Mouse (Mus musculus): ENCODE measurements around the gene Gm49388. TPM values are rescaled to one million over a fixed set of nuclear protein-coding genes. Genes with fewer than 3 reads are reported as not detected.
A peak's percentile ranks its signal among the peaks of the same experiment; 100 is the strongest.

Gm49388 gene
- polyA plus RNA-seq, 1 experiment: 1.4 TPM

- Histone ChIP-seq H3K36me3 (ENCODE audit: control insufficient read depth, insufficient read depth) (peaks cover 5% of the 10 kb centered on the region), H3K27me3 (ENCODE audit: control insufficient read depth, insufficient read depth, insufficient read length) (no peaks in the 10 kb centered on the region), H3K4me3 (peak overlapping the region; percentile 47), H3ac (ENCODE audit: control insufficient read depth, insufficient read length) (peak overlapping the region; percentile 21), H3K4me2 (ENCODE audit: low read depth) (peak overlapping the region; percentile 61), H3K79me2 (ENCODE audit: control insufficient read depth, insufficient read depth) (no peaks in the 10 kb centered on the region)
- TF ChIP-seq MAX (IDR thresholded peaks at IDR 0.05; ENCODE audit: low read depth) (no peak), SRF (IDR thresholded peaks at IDR 0.05; ENCODE audit: control insufficient read depth, insufficient read length, low read depth) (no peak), TCF12 (IDR thresholded peaks at IDR 0.05; ENCODE audit: insufficient read depth, poor library complexity, severe bottlenecking) (no peak), USF1 (IDR thresholded peaks at IDR 0.05; ENCODE audit: low read depth) (no peak), CEBPB (IDR thresholded peaks at IDR 0.05; ENCODE audit: insufficient read depth, poor library complexity, severe bottlenecking) (no peak), TCF3 (IDR thresholded peaks at IDR 0.05; ENCODE audit: insufficient read length, low read depth) (no peak), MYOG (IDR thresholded peaks at IDR 0.05; ENCODE audit: control insufficient read depth in 1 of 3, insufficient read depth in 1 of 3, insufficient read length in 2 of 3, low read depth in 2 of 3) (no peak), E2F4 (IDR thresholded peaks at IDR 0.05; ENCODE audit: insufficient read depth) (no peak), POLR2AphosphoS2 (IDR thresholded peaks at IDR 0.05; ENCODE audit: insufficient read length, low read depth) (no peak), REST (IDR thresholded peaks at IDR 0.05; ENCODE audit: insufficient read depth, insufficient read length) (no peak), MYOD1 (IDR thresholded peaks at IDR 0.05; ENCODE audit: control insufficient read depth in 1 of 3, insufficient read length in 2 of 3, low read depth in 2 of 3) (no peak), POLR2A (IDR thresholded peaks at IDR 0.05; ENCODE audit: insufficient read length, low read depth) (no peak)
These were observed 38.6 kb upstream of the Gm49388 start for GRCm38 (mm10) chr7:127746494-127747491.

- Histone ChIP-seq H3K27me3 (ENCODE audit: control insufficient read depth, insufficient read depth, insufficient read length) (no peaks in the 10 kb centered on the region), H3K79me2 (ENCODE audit: control insufficient read depth, insufficient read depth) (no peaks in the 10 kb centered on the region), H3K4me3 (peak overlapping the region; percentile 47), H3ac (ENCODE audit: control insufficient read depth, insufficient read length) (peak overlapping the region; percentile 21), H3K4me2 (ENCODE audit: low read depth) (peak overlapping the region; percentile 61), H3K36me3 (ENCODE audit: control insufficient read depth, insufficient read depth) (peaks cover 9% of the 10 kb centered on the region)
- TF ChIP-seq USF1 (IDR thresholded peaks at IDR 0.05; ENCODE audit: low read depth) (no peak), TCF12 (IDR thresholded peaks at IDR 0.05; ENCODE audit: insufficient read depth, poor library complexity, severe bottlenecking) (no peak), POLR2AphosphoS2 (IDR thresholded peaks at IDR 0.05; ENCODE audit: insufficient read length, low read depth) (no peak), TCF3 (IDR thresholded peaks at IDR 0.05; ENCODE audit: insufficient read length, low read depth) (no peak), MYOG (IDR thresholded peaks at IDR 0.05; ENCODE audit: control insufficient read depth in 1 of 3, insufficient read depth in 1 of 3, insufficient read length in 2 of 3, low read depth in 2 of 3) (no peak), CEBPB (IDR thresholded peaks at IDR 0.05; ENCODE audit: insufficient read depth, poor library complexity, severe bottlenecking) (no peak), MAX (IDR thresholded peaks at IDR 0.05; ENCODE audit: low read depth) (no peak), E2F4 (IDR thresholded peaks at IDR 0.05; ENCODE audit: insufficient read depth) (no peak), MYOD1 (IDR thresholded peaks at IDR 0.05; ENCODE audit: control insufficient read depth in 1 of 3, insufficient read length in 2 of 3, low read depth in 2 of 3) (no peak), POLR2A (IDR thresholded peaks at IDR 0.05; ENCODE audit: insufficient read length, low read depth) (no peak), REST (IDR thresholded peaks at IDR 0.05; ENCODE audit: insufficient read depth, insufficient read length) (no peak), SRF (IDR thresholded peaks at IDR 0.05; ENCODE audit: control insufficient read depth, insufficient read length, low read depth) (no peak)
These were observed 37.7 kb upstream of the Gm49388 start for GRCm38 (mm10) chr7:127747559-127748234.

- Histone ChIP-seq H3K4me3 (no peak overlapping the region), H3K4me2 (ENCODE audit: low read depth) (no peak overlapping the region), H3K27me3 (ENCODE audit: control insufficient read depth, insufficient read depth, insufficient read length) (no peaks in the 10 kb centered on the region), H3K36me3 (ENCODE audit: control insufficient read depth, insufficient read depth) (peaks cover 10% of the 10 kb centered on the region), H3K79me2 (ENCODE audit: control insufficient read depth, insufficient read depth) (no peaks in the 10 kb centered on the region), H3ac (ENCODE audit: control insufficient read depth, insufficient read length) (no peak overlapping the region)
- no peak for TF ChIP-seq TCF3 (IDR thresholded peaks at IDR 0.05; ENCODE audit: insufficient read length, low read depth)
- no peak for TF ChIP-seq MYOG (IDR thresholded peaks at IDR 0.05; ENCODE audit: control insufficient read depth in 1 of 3, insufficient read depth in 1 of 3, insufficient read length in 2 of 3, low read depth in 2 of 3)
These were observed 37.2 kb upstream of the Gm49388 start for GRCm38 (mm10) chr7:127748235-127748560.

GRCm38 (mm10) chr7:127750131-127751127 is 35.0 kb upstream of the Gm49388 start:
- peaks cover 10% of the 10 kb centered on the region for H3K36me3 ChIP-seq (ENCODE audit: control insufficient read depth, insufficient read depth)
- no peak overlapping the region for H3ac ChIP-seq (ENCODE audit: control insufficient read depth, insufficient read length)
- no peak overlapping the region for H3K4me3 ChIP-seq
- TF ChIP-seq MYOD1 (IDR thresholded peaks at IDR 0.05; ENCODE audit: control insufficient read depth in 1 of 3, insufficient read length in 2 of 3, low read depth in 2 of 3) (no peak), E2F4 (IDR thresholded peaks at IDR 0.05; ENCODE audit: insufficient read depth) (no peak), USF1 (IDR thresholded peaks at IDR 0.05; ENCODE audit: low read depth) (no peak), TCF12 (IDR thresholded peaks at IDR 0.05; ENCODE audit: insufficient read depth, poor library complexity, severe bottlenecking) (no peak), MYOG (IDR thresholded peaks at IDR 0.05; ENCODE audit: control insufficient read depth in 1 of 3, insufficient read depth in 1 of 3, insufficient read length in 2 of 3, low read depth in 2 of 3) (no peak), SRF (IDR thresholded peaks at IDR 0.05; ENCODE audit: control insufficient read depth, insufficient read length, low read depth) (no peak), TCF3 (IDR thresholded peaks at IDR 0.05; ENCODE audit: insufficient read length, low read depth) (no peak), REST (IDR thresholded peaks at IDR 0.05; ENCODE audit: insufficient read depth, insufficient read length) (no peak), POLR2A (IDR thresholded peaks at IDR 0.05; ENCODE audit: insufficient read length, low read depth) (no peak), POLR2AphosphoS2 (IDR thresholded peaks at IDR 0.05; ENCODE audit: insufficient read length, low read depth) (no peak), CEBPB (IDR thresholded peaks at IDR 0.05; ENCODE audit: insufficient read depth, poor library complexity, severe bottlenecking) (no peak), MAX (IDR thresholded peaks at IDR 0.05; ENCODE audit: low read depth) (no peak)
- H3K27me3 ChIP-seq (ENCODE audit: control insufficient read depth, insufficient read depth, insufficient read length): no peaks in the 10 kb centered on the region
- H3K4me2 ChIP-seq (ENCODE audit: low read depth): no peak overlapping the region
- no peaks in the 10 kb centered on the region for H3K79me2 ChIP-seq (ENCODE audit: control insufficient read depth, insufficient read depth)

All from myocyte (in vitro differentiated cells).